Mouse (Mus musculus): ENCODE measurements around the gene Sgms1. TPM values are rescaled to one million over a fixed set of nuclear protein-coding genes. Genes with fewer than 3 reads are reported as not detected.

Sgms1 gene
- total RNA-seq, 1 experiment from 2014 or later, result 62.6 TPM

GRCm38 (mm10) chr19:32214905-32215806, 174.4 kb downstream of the Sgms1 start:
- no peak for DNase-seq

DNA sequence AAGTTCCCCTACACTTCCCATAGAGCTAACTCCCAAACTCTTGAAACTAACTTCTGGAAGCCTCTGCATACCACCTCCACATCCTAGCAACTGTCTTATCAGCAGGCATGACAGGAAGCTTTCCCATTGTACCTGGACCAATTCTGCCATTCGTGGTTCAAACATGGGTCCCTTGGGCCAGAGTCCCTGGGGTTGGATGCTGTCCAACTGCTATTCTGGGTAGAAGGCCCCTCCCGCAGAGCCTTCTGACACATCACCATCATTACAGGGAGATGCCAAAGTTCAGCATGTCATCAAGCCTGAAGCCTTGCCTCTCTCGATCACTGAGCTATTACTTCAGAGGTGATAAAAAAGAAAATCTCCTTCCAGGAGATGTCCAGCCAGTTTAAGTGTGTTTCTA, 175.9 kb downstream of the Sgms1 start:
- DNase-seq, result no peak

- DNase-seq, result no peak
Measured at GRCm38 (mm10) chr19:32211293-32211585, 178.3 kb downstream of the Sgms1 start.

DNA sequence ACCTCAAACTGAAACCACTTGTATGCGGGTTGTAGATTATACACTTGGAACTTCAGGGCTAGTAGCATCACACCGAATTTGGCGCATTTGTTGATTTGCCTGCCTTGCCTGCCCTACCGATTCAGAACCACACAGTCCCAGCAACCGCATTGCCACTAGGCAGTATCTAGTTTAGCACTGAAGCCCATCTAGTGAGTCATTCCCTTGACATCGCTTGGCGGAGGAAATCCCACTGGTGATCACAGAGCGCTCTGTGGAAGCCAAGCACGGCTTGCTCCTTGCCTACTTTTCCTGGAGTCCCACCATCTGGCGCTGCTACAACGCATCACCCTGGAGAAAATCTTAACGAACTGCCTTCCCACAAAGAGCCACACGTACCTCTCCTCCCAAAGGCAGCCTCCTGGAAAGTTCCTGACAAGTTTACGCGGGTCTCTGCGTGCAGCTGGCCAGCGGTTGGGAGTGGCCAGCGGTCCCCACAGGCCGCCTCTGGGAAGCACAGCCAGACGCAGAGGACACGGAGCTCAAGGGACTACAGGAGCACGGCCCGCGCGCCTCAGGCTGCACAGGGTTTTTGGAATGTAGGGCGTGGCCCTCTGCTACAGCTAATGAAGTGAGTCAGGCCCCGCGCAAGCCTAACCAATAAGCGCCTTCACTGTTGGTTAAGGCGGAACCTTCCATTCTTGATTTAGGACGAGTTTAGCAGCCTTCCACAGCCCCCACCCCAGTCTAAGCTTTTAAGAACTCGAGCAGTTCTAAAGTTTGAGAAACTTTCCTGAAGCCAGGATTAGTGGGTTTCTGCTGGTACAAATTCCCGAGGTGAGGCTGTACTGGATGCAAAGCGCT, 178.8 kb downstream of the Sgms1 start:
- DNase-seq, result peak; percentile 94

- peak; percentile 47 for DNase-seq
Measured at GRCm38 (mm10) chr19:32210099-32210449, 179.4 kb downstream of the Sgms1 start.

- DNase-seq, result no peak
Measured at GRCm38 (mm10) chr19:32202131-32203114, 187.1 kb downstream of the Sgms1 start.

GRCm38 (mm10) chr19:32199861-32200574, 189.5 kb downstream of the Sgms1 start:
- DNase-seq, result no peak

DNA sequence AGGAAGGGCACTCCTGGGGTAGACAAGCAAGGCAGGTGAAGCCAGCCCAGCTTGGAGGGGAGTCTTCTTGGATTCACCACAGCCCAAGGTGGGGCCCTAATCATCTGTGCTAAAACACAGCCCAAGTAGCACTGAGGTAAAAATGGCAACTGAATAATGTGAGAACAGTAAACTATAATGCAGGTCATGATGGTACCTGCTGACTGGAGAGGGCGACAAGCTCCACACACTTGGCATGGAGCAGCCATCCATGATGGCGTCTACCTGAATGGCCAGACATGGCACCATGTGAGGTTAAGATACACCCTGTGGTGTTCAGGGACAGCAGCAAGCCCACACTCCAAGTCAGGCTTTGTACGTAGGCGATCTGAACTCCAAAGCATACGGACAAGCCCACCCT, 190.4 kb downstream of the Sgms1 start:
- DNase-seq, result no peak

- DNase-seq, result no peak
Measured at GRCm38 (mm10) chr19:32198494-32199106, 190.9 kb downstream of the Sgms1 start.

DNA sequence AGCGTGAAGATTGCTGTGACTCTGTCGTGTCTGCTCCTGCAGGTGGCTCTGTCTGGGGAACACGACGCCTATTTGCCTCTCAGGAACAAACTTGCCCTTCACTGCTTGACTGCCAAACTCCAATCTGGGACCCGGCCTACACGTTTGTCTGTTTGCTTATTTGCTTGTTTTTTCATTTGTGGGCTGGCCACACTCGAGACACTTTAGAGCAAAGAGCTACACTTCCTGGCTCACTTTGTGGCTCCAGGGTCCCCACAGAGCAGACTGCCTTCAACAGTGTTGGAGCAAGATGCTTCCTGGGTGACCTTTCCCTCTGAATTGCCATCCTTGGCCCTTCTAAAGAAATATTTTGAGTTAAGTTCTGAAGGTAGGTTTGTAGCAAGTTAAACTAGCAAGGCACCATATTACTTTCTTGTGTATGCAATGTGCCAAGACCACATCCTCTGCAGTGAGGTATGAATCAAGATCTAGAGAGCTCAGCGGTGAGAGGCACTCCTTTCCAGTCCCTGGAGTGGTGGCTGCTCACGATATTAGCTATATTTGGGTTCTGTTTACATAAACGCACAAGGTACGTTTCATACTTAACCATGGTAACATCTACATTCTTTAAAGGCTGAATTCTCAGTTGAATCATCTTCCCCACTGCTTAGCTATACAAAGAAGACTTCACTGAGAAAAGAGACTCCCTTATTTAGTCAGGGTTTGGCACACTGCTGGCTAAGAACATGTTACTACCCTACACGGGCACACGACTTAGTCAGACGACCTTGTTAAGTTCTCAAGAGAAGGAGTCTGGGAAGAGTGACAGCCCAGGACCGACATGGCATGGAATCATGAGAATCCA, 192.3 kb downstream of the Sgms1 start:
- no peak for DNase-seq

DNA sequence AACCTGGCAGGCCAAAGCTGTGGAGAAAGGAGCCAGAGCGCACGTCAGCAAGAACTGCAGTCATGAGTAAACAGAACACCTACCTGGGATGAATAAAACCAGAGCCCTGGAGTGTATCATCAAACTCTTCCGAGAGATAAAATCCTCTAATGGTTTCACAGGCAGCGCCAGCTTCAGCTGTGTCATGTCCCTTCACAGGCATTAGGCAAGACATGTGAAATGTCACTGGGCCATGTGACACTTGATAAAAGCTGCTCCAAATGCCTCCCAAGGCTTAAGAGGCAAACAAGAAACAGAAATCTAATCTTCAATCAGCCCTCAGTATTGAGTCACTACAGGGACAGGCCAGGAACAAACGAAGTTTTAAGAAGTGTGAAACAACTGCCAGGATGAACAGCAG, 193.3 kb downstream of the Sgms1 start:
- DNase-seq, result peak; percentile 70

- no peak for DNase-seq
Measured at GRCm38 (mm10) chr19:32194863-32195262, 194.7 kb downstream of the Sgms1 start.

- no peak for DNase-seq
Measured at GRCm38 (mm10) chr19:32194074-32194473, 195.4 kb downstream of the Sgms1 start.

GRCm38 (mm10) chr19:32191596-32191995, 197.9 kb downstream of the Sgms1 start:
- peak; percentile 58 for DNase-seq

DNA sequence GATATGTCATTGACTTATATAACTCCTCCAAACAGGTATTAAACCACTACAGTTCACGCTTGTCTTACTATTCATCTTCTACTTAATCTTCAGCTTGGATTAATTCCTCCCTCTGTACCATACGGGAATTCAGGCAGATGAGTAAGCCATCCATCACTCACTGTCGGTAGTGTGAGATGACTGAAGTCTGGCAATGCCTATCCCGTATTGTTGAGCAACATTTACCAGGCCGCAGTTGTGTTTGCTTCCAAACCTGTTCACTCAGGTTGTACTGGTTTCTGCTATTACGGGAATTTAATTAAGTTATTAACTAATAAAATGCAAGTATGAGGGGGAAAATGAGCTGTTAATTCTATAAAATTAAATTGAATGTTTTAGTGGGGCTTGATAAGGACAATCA, 199.6 kb downstream of the Sgms1 start:
- DNase-seq, result no peak

- no peak for DNase-seq
Measured at GRCm38 (mm10) chr19:32189036-32189436, 200.5 kb downstream of the Sgms1 start.

DNA sequence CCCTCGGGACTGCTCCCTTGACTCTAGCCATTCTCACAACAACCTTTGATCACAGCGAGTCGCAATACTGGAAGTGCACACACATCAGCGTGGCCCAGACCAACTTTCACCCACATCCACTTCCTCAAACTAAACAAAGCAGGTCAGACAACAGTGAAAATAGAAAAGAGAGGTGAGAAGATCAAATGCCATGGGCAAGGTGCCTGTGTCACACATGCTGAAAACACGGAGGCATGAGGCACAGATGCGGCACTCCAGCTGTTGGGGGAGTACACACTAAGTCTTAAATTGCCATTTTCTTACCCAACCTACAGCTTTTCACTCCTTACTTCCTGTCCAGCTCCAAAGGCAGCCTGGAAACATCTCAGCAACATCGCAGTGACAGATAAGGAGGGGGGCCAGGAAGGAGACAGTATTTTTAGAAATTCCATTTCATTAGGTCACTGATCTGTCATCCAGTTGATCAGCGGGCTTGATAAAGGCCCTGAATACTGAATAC, 202.9 kb downstream of the Sgms1 start:
- DNase-seq, result peak; percentile 49

GRCm38 (mm10) chr19:32183005-32183404, 206.5 kb downstream of the Sgms1 start:
- DNase-seq, result no peak

- no peak for DNase-seq
Measured at GRCm38 (mm10) chr19:32182471-32182870, 207.0 kb downstream of the Sgms1 start.
